Mouse (Mus musculus): ENCODE results near the gene 4933416C03Rik.

4933416C03Rik gene

DNA sequence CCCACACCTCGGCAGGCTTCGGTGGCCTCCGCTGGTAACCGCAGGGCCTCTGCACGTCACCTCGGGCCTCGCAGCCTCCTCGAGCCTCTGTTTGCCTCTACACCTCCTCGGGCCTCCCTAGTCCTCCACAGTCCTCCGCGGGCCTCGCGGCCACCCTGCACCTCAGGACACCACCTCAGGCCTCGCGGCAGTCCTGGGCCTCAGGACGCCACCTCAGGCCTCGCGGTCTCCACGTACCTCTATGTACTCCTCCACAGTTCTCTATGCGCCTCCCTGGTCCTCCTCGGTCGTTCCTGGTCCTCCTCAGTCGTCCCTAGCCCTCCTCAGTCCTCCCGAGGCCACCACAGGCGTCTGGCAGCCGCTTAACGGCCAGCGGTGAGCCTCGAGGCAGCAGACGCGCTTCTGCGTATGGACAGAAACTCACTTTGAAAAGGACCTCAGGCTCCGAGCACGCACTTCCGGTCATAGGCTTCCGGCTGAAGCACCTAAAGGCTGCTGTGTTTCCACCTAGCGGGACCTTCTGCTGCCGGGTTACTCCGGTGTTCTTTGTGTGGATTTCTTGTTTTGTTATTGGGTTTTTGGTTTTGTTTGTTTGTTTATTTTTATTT, at the start of gene 4933416C03Rik:
Gene 4933416C03Rik (minus strand): TSS at position 51 of the 608 bp plus-strand sequence.
- DNase-seq (ENCODE audit: low read depth), result no peak

DNA sequence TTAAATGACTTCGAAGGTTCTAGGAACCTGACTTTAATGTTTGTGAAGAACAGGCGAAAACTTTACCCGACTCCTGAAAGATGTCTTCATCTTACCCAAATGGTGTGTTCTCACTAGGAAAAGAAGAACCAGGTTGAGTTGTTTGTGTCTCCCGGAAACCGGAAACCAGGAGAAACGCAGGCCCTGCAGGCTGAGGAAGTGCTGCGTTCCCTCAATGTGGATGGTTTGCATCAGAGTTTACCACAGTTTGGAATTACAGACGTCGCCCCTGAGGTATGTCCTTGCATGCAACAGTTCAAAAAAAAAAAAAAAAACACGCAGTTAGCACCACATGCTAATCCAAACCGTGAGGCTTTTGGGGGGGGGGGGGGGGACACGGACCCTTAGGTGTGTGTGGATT, 48.6 kb upstream of the 4933416C03Rik start:
- DNase-seq (ENCODE audit: low read depth), result no peak

DNA sequence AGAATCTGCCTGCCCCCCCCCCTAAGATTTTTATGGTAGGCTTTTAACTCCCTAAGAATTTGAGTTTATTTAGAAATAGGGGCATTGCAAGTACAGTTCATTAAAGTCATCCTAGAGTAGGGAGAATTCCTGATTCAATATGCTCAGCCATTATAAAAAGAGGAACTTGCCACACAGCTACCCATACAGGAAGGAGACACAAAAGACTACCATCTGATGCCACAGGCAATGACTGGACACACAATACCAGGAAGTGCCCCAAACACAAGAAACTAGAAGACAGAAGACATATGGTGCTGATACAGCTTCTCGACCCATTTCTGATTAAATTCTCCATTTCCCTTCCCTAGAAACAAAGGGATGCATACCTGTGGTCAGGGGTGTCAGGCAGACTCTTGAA, 43.0 kb upstream of the 4933416C03Rik start:
- DNase-seq (ENCODE audit: low read depth), result no peak

GRCm38 (mm10) chr10:116154707-116155106, 41.0 kb upstream of the 4933416C03Rik start:
- DNase-seq (ENCODE audit: low read depth), result no peak

DNA sequence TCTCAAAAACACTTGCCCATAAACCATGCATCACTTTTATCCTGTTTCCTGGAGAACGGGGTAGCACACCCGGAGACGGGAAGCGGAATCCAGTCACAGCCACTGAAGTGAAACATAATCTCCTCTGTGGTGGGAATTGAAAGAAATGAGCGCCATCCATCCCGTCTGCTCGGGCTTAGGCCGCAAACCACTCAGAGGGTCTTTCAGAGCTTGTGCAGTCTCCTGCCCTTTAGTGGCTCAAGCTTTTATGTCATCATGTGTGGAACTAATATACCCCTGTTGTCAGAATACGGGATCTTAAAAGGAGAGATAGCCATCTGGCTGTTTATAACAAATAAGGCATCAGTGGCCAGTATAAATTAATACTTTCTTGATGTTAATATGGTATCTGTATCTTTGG, 32.4 kb upstream of the 4933416C03Rik start:
- no peak for DNase-seq (ENCODE audit: low read depth)

GRCm38 (mm10) chr10:116143684-116144083, 30.0 kb upstream of the 4933416C03Rik start:
- no peak for DNase-seq (ENCODE audit: low read depth)

- no peak for DNase-seq (ENCODE audit: low read depth)
These were observed 26.5 kb upstream of the 4933416C03Rik start for GRCm38 (mm10) chr10:116140226-116140625.

DNA sequence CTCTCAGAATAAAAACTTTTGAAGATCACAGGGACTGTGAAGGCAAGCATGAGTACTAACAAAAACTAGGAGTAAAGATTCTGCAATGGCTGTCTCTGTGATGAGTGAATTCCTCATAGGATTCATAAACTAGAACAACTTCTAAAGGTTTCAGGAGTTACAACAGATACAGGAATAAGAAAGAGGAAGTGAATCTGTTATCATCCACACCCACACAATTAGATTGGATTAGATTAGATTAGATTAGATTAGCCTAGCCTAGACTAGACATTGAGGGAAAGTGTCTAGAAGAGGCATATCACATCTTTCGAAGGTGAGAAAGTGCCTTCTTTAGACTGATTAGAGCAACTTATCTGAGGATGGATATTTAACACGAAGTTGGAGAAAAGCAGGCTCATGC, 21.5 kb upstream of the 4933416C03Rik start:
- DNase-seq (ENCODE audit: low read depth), result no peak

- DNase-seq (ENCODE audit: low read depth), result no peak
These were observed 18.5 kb upstream of the 4933416C03Rik start for GRCm38 (mm10) chr10:116132233-116132632.

DNA sequence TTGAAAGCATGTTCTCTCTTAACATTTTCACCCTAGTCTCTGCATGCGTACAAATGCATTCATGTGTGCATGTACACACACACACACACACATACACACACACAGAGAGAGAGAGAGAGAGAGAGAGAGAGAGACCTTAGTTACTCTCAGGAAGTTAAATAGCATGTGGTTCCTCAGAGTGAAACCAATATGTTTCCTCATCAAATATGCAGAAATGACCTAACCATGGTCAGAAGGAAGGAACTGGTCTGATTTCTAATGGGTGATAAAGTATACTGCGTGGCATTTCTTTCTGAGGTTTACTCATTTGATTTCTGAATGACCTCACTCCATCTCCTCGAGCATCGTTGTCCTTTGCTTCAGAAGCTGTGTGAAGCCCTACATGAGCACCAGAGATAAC, 17.5 kb upstream of the 4933416C03Rik start:
- DNase-seq (ENCODE audit: low read depth), result no peak

DNA sequence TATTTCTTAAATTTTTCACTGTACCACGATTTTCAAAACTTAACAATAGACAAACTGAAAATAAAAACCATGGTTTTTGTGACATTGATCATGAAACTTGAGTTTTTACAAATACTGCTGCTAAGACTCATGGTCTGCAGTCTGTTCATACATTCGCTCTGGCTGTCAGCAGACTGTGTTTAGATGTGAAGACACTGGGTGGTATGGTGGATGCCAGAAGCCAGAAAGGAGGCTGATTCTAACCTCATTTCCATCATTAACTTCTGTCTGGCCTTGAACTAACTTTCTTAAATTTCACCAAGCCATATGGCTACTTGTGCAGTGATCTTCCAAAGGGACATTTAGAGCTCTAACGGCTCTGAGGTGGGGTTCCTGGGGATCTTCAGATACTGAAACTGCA, 16.7 kb upstream of the 4933416C03Rik start:
- DNase-seq (ENCODE audit: low read depth), result no peak

- no peak for DNase-seq (ENCODE audit: low read depth)
These were observed 11.6 kb upstream of the 4933416C03Rik start for GRCm38 (mm10) chr10:116125364-116125763.

DNA sequence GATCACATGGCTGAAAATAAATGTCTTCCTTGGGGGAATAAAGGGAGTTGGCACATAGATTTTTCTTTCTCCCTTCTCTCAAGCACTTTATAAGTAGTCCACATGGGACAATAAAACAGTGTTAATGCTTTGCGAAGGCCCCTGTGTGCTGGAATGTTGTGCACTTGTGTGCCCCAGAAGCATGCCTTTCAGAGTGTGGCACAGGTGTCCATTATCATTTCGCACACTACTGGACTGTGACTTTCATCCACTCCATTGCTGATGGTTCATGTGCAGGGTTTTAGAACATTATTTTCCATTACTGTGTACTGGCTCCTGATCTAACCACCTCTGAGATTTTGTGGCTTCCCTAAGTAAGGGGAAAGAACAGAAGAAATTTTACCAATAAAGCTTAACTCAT, 10.1 kb upstream of the 4933416C03Rik start:
- DNase-seq (ENCODE audit: low read depth), result no peak

GRCm38 (mm10) chr10:116121463-116121862, 7.7 kb upstream of the 4933416C03Rik start:
- no peak for DNase-seq (ENCODE audit: low read depth)

- no peak for DNase-seq (ENCODE audit: low read depth)
These were observed 3.3 kb upstream of the 4933416C03Rik start for GRCm38 (mm10) chr10:116117060-116117459.

GRCm38 (mm10) chr10:116115881-116116677, 2.4 kb upstream of the 4933416C03Rik start:
- DNase-seq (ENCODE audit: low read depth), result no peak

DNA sequence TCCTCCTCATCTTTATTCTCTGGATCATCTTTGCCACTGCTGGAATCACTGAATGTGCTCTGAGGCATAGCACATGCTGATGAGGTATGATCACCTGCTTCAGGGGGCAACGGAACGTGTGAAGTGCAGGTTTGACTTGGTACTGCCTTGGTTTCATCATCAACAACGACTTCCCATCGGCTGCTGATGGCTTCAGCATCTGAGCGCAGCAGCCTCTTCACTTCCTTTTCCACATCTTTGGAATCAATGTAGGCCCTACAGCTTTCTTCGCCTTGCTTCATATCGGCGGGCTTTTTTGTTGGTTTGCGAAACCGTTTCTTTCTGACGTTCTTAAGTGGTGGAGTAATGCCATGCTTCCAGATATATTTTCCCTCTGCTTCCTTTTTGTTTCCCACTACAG, 849 bp downstream of the 4933416C03Rik start:
- no peak for DNase-seq (ENCODE audit: low read depth)

DNA sequence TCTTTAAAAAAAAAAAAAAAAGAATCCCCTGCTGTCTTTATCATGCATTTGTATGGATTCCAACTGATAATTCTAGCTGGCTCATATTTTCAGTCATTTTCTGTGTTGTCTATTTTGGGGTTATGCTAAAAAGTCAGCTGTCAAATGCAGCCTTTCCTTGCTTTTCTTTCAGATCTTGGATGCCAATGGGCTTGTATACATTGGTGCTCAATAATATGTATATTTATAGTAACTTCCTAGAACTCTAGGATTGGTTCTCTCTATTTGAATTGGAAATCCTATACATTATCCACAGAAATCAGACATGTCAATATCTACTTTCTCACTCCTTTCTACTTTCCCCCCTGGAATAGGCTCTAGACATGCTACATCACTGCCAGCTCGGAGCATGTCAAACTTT, 5.0 kb downstream of the 4933416C03Rik start:
- DNase-seq (ENCODE audit: low read depth), result no peak

GRCm38 (mm10) chr10:116108176-116108575, 5.5 kb downstream of the 4933416C03Rik start:
- DNase-seq (ENCODE audit: low read depth), result no peak

DNA sequence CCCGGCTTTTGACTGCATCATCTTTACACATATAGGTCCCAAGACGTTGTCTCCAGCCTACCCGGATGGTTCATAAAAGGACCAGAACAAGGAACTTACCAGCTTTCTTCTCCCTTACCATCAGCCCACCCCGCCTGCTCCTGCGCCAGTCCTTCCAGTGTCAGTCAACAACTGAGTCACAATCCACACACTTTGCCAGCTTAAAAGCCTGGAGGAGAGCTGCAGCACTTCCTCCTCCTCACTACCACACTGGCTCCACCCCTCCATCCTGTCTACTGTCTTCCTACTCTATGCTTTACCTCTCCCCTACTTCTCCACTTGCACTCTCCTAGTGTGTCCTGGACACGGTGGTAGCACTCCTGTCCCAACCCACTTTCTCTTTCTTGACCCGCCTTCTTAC, 15.2 kb downstream of the 4933416C03Rik start:
- no peak for DNase-seq (ENCODE audit: low read depth)

DNA sequence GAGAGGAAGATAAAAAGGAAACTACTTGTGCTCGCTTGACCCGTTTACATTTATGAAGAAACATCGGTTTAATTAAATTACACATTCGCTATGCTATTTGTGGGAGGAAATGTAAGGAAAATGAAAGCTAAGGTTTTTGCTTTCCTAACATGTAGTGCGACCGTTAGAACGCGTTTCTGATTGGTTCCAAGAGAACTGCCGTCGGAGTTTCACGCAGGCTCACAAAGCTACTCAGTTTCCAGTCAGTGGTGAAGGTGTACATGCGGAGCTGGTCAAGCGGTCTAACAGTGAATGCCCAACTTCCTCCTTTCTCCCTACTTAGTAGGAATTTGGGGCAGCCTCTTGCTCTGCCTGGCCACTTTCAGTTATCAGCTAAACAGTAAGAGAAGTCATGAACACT, 17.3 kb downstream of the 4933416C03Rik start:
- DNase-seq (ENCODE audit: low read depth), result no peak

- DNase-seq (ENCODE audit: low read depth), result peak; percentile 6
These were observed 29.8 kb downstream of the 4933416C03Rik start for GRCm38 (mm10) chr10:116083965-116084364.

DNA sequence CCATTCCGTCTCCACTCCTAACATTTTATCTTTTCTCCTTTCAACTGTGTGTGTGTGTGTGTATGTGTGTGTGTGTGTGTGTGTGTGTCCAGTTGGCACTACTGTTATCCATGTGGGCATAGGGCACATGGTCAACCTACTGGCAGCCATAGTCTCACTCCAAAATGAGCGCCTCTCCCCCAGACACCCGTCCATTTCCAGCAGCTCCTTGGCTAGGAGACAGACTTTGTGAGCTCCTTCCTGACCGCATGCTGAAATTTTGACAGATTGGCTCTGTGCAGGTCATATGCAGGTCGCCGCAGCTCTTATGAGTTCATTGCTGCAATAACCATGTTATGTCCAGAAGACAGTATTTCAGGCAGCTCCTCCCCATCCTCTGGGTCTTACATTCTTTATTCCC, 32.9 kb downstream of the 4933416C03Rik start:
- DNase-seq (ENCODE audit: low read depth), result no peak

GRCm38 (mm10) chr10:116079396-116079795, 34.3 kb downstream of the 4933416C03Rik start:
- no peak for DNase-seq (ENCODE audit: low read depth)
